Mouse (Mus musculus): ENCODE results near the gene Cnga2. TPM values are rescaled to one million over a fixed set of nuclear protein-coding genes. Genes with fewer than 3 reads are reported as not detected.
A peak's percentile ranks its signal among the peaks of the same experiment; 100 is the strongest.

Gene Cnga2
- not detected for polyA plus RNA-seq (2012; fragmentation: generic; extraction: Trizol)
- long read RNA-seq, experiment 1: 0 reads
- long read RNA-seq, experiment 2: 0 reads

DNA sequence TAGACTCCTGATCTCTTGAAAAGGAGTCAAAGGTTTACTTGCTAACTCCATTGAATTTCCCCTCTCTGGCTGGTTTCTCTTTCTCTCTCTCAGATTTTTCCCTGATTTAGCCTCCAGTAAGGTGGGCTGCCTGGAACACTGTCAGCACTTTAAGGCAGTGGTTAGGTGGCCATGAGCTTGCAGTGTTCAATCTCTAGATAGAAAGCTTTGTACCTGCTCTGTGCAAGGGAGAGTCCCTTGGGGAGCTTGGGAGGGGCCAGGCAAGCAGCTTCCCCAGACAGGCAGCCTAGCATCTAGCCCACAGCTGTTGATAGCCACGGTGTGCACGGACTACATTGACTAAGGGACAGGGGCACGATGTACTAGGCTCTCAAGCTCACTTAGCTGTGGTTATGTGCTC is at the start of gene Cnga2:
Gene Cnga2 (plus strand): TSS at position 301 of the 400 bp plus-strand sequence.
- Histone ChIP-seq H3ac (ENCODE audit: control insufficient read depth, insufficient read length, low read depth) (no peak within 1 kb of the TSS), H3K27me3 (ENCODE audit: control insufficient read depth, insufficient read depth, insufficient read length) (no peaks in the 10 kb centered on the region), H3K79me2 (ENCODE audit: control insufficient read depth, insufficient read depth) (no peaks in the 10 kb centered on the region), H3K4me3 (ENCODE audit: insufficient read depth, poor library complexity, severe bottlenecking) (no peak within 1 kb of the TSS), H3K79me3 (ENCODE audit: low read depth) (no peaks in the 10 kb centered on the region), H3K36me3 (ENCODE audit: control insufficient read depth, insufficient read depth) (no peaks in the 10 kb centered on the region)
- TF ChIP-seq MYOG (IDR thresholded peaks at IDR 0.05; ENCODE audit: control insufficient read depth, extremely low read depth, insufficient read length) (no peak), USF1 (IDR thresholded peaks at IDR 0.05; ENCODE audit: low read depth) (no peak), CEBPB (IDR thresholded peaks at IDR 0.05; ENCODE audit: low read depth) (no peak)

DNA sequence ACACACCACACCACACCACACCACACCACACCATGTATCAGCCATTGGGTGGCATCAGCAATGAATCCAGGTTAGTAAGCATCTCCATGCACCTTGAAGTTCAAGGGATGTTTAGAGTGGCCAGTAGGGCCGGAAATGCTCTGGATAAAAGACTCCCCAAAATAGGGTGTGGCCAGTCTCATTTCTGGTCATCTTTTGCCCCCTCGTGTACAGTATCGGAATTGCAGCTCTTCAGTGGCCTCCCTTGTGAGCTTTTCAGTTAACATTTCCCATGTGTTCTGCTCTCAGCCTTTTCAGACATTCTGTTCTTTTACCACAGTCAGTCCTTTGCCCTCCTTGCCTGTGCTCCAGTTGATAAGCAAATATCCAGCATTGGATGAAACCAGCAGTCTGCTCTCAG is 45.0 kb upstream of the Cnga2 start:
- Histone ChIP-seq H3K79me3 (ENCODE audit: low read depth) (no peaks in the 10 kb centered on the region), H3K4me3 (ENCODE audit: insufficient read depth, poor library complexity, severe bottlenecking) (no peak overlapping the region), H3K27me3 (ENCODE audit: control insufficient read depth, insufficient read depth, insufficient read length) (no peaks in the 10 kb centered on the region), H3ac (ENCODE audit: control insufficient read depth, insufficient read length, low read depth) (no peak overlapping the region), H3K36me3 (ENCODE audit: control insufficient read depth, insufficient read depth) (no peaks in the 10 kb centered on the region), H3K79me2 (ENCODE audit: control insufficient read depth, insufficient read depth) (no peaks in the 10 kb centered on the region)
- no peak for TF ChIP-seq CEBPB (IDR thresholded peaks at IDR 0.05; ENCODE audit: low read depth)
- peak; percentile 38 for TF ChIP-seq CTCF (IDR thresholded peaks at IDR 0.05; ENCODE audit: control insufficient read depth, insufficient read depth, insufficient read length)

DNA sequence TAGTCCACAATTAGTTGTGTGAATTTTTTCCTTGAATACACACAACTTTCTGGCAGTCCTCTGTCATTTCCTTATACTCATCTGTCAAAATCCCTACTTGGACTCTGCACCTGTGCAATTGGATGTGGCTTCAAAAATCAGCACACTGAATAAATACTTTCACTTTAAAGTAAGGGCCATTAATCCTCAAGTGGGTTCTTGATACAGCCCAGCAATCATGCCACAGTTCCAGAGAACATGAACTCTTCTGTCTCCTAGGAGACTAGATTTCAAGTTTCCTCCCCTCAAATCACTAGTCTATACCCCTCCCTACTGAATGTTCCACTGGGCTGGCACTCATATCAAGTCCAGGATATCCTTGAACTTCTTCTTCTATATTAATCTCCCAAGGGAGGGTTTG is 33.3 kb upstream of the Cnga2 start:
- H3K27me3 ChIP-seq (ENCODE audit: control insufficient read depth, insufficient read depth, insufficient read length): peaks cover 9% of the 10 kb centered on the region
- no peak for TF ChIP-seq USF1 (IDR thresholded peaks at IDR 0.05; ENCODE audit: low read depth)
- no peak for TF ChIP-seq CTCF (IDR thresholded peaks at IDR 0.05; ENCODE audit: control insufficient read depth, insufficient read depth, insufficient read length)
- no peak for TF ChIP-seq FOSL1 (IDR thresholded peaks at IDR 0.05; ENCODE audit: insufficient read depth, low read length, poor library complexity, severe bottlenecking)
- TF ChIP-seq MYOD1 (IDR thresholded peaks at IDR 0.05; ENCODE audit: control insufficient read depth, insufficient read length, low read depth): no peak
- TF ChIP-seq CEBPB (IDR thresholded peaks at IDR 0.05; ENCODE audit: low read depth): no peak
- TF ChIP-seq MYOG (IDR thresholded peaks at IDR 0.05; ENCODE audit: control insufficient read depth, extremely low read depth, insufficient read length): no peak
- no peak for TF ChIP-seq MAX (IDR thresholded peaks at IDR 0.05)
- H3K79me3 ChIP-seq (ENCODE audit: low read depth): no peaks in the 10 kb centered on the region
- H3ac ChIP-seq (ENCODE audit: control insufficient read depth, insufficient read length, low read depth): no peak overlapping the region
- H3K79me2 ChIP-seq (ENCODE audit: control insufficient read depth, insufficient read depth): no peaks in the 10 kb centered on the region
- H3K4me3 ChIP-seq (ENCODE audit: insufficient read depth, poor library complexity, severe bottlenecking): no peak overlapping the region
- H3K36me3 ChIP-seq (ENCODE audit: control insufficient read depth, insufficient read depth): no peaks in the 10 kb centered on the region

DNA sequence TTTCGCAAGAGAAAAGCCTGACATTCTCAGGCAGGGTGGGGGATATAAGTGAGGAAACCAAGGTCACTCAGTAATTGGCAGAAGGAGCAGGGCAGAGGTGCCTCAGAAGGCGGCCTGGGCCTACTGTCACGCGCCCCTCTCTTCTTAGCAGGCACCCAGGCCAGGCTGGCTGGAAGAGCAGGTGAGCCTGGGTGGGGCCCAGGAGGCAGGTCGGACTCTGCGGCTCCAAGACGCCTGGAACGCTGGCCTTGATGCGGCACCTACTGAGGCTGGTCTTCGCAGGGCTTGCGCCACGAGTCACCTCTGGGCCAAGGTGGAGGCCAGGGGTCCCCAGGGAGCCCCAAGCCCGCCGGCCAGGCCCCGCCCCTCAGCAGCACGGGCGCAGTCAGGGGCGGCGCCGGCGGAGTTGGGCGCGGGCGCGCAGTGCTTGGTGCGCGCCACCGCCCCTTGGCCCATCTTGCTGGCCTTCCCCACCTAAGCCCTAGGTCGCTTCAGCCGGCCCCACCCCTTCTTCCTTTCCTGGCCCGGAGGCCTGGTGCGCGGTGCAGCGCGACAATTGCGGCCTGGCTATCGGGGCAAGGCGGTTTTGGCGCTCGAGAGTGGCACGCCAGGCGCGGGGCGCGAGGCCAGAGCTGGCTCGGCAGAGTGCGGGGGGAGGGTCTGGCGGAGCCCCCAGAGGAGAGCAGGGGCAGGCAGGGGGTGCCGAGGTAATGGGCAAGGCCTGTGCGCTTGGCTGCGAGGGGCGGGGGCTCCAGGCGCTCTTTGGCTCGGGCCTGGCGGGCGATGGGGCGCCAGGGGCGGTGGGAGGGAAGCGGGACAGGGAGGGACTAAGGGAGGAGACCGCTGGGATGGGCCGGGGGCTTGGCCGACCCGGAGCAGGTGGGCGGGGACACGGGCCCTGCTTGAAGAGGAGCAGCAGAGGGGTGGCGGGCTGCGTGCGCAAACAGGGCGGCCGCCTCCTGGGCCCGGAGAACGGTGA is 29.3 kb upstream of the Cnga2 start, which contains the start of gene Prrg3:
Gene Prrg3 (plus strand): TSS at position 552 of the 979 bp plus-strand sequence.
- no peak for TF ChIP-seq CEBPB (IDR thresholded peaks at IDR 0.05; ENCODE audit: low read depth)
- no peak for TF ChIP-seq MYOG (IDR thresholded peaks at IDR 0.05; ENCODE audit: control insufficient read depth, extremely low read depth, insufficient read length)
- no peak for TF ChIP-seq FOSL1 (IDR thresholded peaks at IDR 0.05; ENCODE audit: insufficient read depth, low read length, poor library complexity, severe bottlenecking)
- TF ChIP-seq CTCF (IDR thresholded peaks at IDR 0.05; ENCODE audit: control insufficient read depth, insufficient read depth, insufficient read length): no peak
- no peak for TF ChIP-seq USF1 (IDR thresholded peaks at IDR 0.05; ENCODE audit: low read depth)
- TF ChIP-seq MYOD1 (IDR thresholded peaks at IDR 0.05; ENCODE audit: control insufficient read depth, insufficient read length, low read depth): no peak
- TF ChIP-seq MAX (IDR thresholded peaks at IDR 0.05): no peak

DNA sequence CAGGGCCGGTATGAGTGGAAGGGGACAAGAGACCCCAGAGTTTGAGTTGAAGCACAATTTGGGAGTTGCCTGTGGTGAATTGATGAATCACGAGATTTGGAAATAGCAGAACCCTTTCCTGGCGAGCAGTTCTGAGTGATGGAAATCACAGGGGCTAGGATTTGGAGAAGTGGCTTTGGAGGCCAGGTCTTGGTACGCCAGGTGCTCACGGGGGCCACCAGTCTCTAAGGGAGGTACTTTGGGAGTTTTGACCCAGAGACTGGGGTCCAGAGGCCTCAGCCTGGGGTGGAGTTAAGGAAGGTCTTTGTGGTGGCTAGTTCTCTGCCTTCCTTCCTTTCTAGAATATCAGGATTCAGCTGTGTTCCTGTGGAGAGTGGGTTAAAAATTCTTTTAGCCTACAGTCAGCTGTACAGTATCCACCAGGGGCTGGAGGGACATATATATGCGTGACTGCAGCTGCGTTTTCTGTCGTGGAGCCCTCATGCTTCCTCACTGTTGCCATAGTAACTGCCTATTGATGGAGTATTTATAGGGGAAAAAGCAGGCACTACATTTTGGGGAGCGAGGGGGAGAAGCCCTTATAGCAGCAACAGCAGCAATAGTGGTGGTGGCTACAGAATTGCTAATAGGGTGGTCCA is 28.3 kb upstream of the Cnga2 start:
- Histone ChIP-seq H3K36me3 (ENCODE audit: control insufficient read depth, insufficient read depth) (no peaks in the 10 kb centered on the region), H3K4me3 (ENCODE audit: insufficient read depth, poor library complexity, severe bottlenecking) (no peak overlapping the region), H3K27me3 (ENCODE audit: control insufficient read depth, insufficient read depth, insufficient read length) (peaks cover 9% of the 10 kb centered on the region), H3ac (ENCODE audit: control insufficient read depth, insufficient read length, low read depth) (no peak overlapping the region), H3K79me2 (ENCODE audit: control insufficient read depth, insufficient read depth) (no peaks in the 10 kb centered on the region), H3K79me3 (ENCODE audit: low read depth) (no peaks in the 10 kb centered on the region)
- no peak for TF ChIP-seq MAX (IDR thresholded peaks at IDR 0.05)
- TF ChIP-seq USF1 (IDR thresholded peaks at IDR 0.05; ENCODE audit: low read depth): no peak
- no peak for TF ChIP-seq CEBPB (IDR thresholded peaks at IDR 0.05; ENCODE audit: low read depth)
- TF ChIP-seq MYOG (IDR thresholded peaks at IDR 0.05; ENCODE audit: control insufficient read depth, extremely low read depth, insufficient read length): no peak
- TF ChIP-seq CTCF (IDR thresholded peaks at IDR 0.05; ENCODE audit: control insufficient read depth, insufficient read depth, insufficient read length): no peak
- no peak for TF ChIP-seq FOSL1 (IDR thresholded peaks at IDR 0.05; ENCODE audit: insufficient read depth, low read length, poor library complexity, severe bottlenecking)
- TF ChIP-seq MYOD1 (IDR thresholded peaks at IDR 0.05; ENCODE audit: control insufficient read depth, insufficient read length, low read depth): no peak

More for the DNA sequence above, 29.3 kb upstream of the Cnga2 start, which contains the start of gene Prrg3:
- H3K79me3 ChIP-seq (ENCODE audit: low read depth): no peaks in the 10 kb centered on the region
- no peak within 1 kb of the TSS for H3ac ChIP-seq (ENCODE audit: control insufficient read depth, insufficient read length, low read depth)
- H3K79me2 ChIP-seq (ENCODE audit: control insufficient read depth, insufficient read depth): no peaks in the 10 kb centered on the region
- no peaks in the 10 kb centered on the region for H3K36me3 ChIP-seq (ENCODE audit: control insufficient read depth, insufficient read depth)
- no peak within 1 kb of the TSS for H3K4me3 ChIP-seq (ENCODE audit: insufficient read depth, poor library complexity, severe bottlenecking)
- H3K27me3 ChIP-seq (ENCODE audit: control insufficient read depth, insufficient read depth, insufficient read length): peaks cover 9% of the 10 kb centered on the region

Measured in C2C12 (cell line).